Mouse (Mus musculus): ENCODE data around the gene Unkl. TPM values are rescaled to one million over a fixed set of nuclear protein-coding genes. Genes with fewer than 3 reads are reported as not detected.

Unkl gene
- polyA plus RNA-seq, 1 experiment: 11.7 TPM

GRCm38 (mm10) chr17:25274571-25275346 lies 86.6 kb downstream of the Unkl start, which contains the start of gene Ube2i:
Gene Ube2i (minus strand): TSS chr17:25274622.
- H3K27me3 ChIP-seq (ENCODE audit: control insufficient read depth, insufficient read depth, low read length): no peaks in the 10 kb centered on the region

GRCm38 (mm10) chr17:25275833-25276232 lies 87.6 kb downstream of the Unkl start:
- TF ChIP-seq POLR2A (IDR thresholded peaks at IDR 0.05; ENCODE audit: control insufficient read depth, low read depth, low read length) (no peak), CTCF (IDR thresholded peaks at IDR 0.05; ENCODE audit: control insufficient read depth, insufficient read depth, insufficient replicate concordance, low read depth, low read length) (no peak)
- H3K36me3 ChIP-seq (ENCODE audit: control insufficient read depth, insufficient read depth, low read length): no peaks in the 10 kb centered on the region
- H3K27ac ChIP-seq (ENCODE audit: control insufficient read depth, insufficient read depth, low read depth, low read length): no peak overlapping the region
- H3K27me3 ChIP-seq (ENCODE audit: control insufficient read depth, insufficient read depth, low read length): no peaks in the 10 kb centered on the region
- H3K4me1 ChIP-seq (ENCODE audit: control insufficient read depth, insufficient read depth, low read length): peaks cover 7% of the 10 kb centered on the region
- no peak overlapping the region for H3K4me3 ChIP-seq (ENCODE audit: control insufficient read depth, low read depth, low read length)

More at GRCm38 (mm10) chr17:25274571-25275346, 86.6 kb downstream of the Unkl start, which contains the start of gene Ube2i:
- peaks cover 7% of the 10 kb centered on the region for H3K4me1 ChIP-seq (ENCODE audit: control insufficient read depth, insufficient read depth, low read length)
- peak within 1 kb of the TSS; percentile 95 for H3K27ac ChIP-seq (ENCODE audit: control insufficient read depth, insufficient read depth, low read depth, low read length)
- H3K36me3 ChIP-seq (ENCODE audit: control insufficient read depth, insufficient read depth, low read length): no peaks in the 10 kb centered on the region
- H3K4me3 ChIP-seq (ENCODE audit: control insufficient read depth, low read depth, low read length): peak within 1 kb of the TSS; percentile 96
- TF ChIP-seq POLR2A (IDR thresholded peaks at IDR 0.05; ENCODE audit: control insufficient read depth, low read depth, low read length) (no peak), CTCF (IDR thresholded peaks at IDR 0.05; ENCODE audit: control insufficient read depth, insufficient read depth, insufficient replicate concordance, low read depth, low read length) (no peak)

- no peaks in the 10 kb centered on the region for H3K4me1 ChIP-seq (ENCODE audit: control insufficient read depth, insufficient read depth, low read length)
- no peaks in the 10 kb centered on the region for H3K36me3 ChIP-seq (ENCODE audit: control insufficient read depth, insufficient read depth, low read length)
- H3K4me3 ChIP-seq (ENCODE audit: control insufficient read depth, low read depth, low read length): peak overlapping the region; percentile 3; the same call in 1 of the 2 replicates
- no peak overlapping the region for H3K27ac ChIP-seq (ENCODE audit: control insufficient read depth, insufficient read depth, low read depth, low read length)
- TF ChIP-seq CTCF (IDR thresholded peaks at IDR 0.05; ENCODE audit: control insufficient read depth, insufficient read depth, insufficient replicate concordance, low read depth, low read length) (no peak), POLR2A (IDR thresholded peaks at IDR 0.05; ENCODE audit: control insufficient read depth, low read depth, low read length) (no peak)
- no peaks in the 10 kb centered on the region for H3K27me3 ChIP-seq (ENCODE audit: control insufficient read depth, insufficient read depth, low read length)
These were observed 93.9 kb downstream of the Unkl start for GRCm38 (mm10) chr17:25282133-25282532.

Other genes starting within 250 kb of the Unkl start
- 5.4 and 6.5 TPM in 2 replicates for gene Jpt2, start 227.7 kb upstream of the Unkl start, polyA plus RNA-seq (2012; rRNA removed)
- gene Cramp1l, start 172.6 kb upstream of the Unkl start, polyA plus RNA-seq (2012; rRNA removed): 26.5 and 27.6 TPM in 2 replicates
- gene Ift140, start 172.3 kb upstream of the Unkl start, polyA plus RNA-seq (2012; rRNA removed): 130 and 146 TPM in 2 replicates
- 4.1 and 5.2 TPM in 2 replicates for gene Tmem204, start 104.8 kb upstream of the Unkl start, polyA plus RNA-seq (2012; rRNA removed)
- 5.4 and 7.0 TPM in 2 replicates for gene Telo2, start 72.4 kb upstream of the Unkl start, polyA plus RNA-seq (2012; rRNA removed)
- 0.23 and 0.40 TPM in 2 replicates for gene Ptx4, start 67.6 kb upstream of the Unkl start, polyA plus RNA-seq (2012; rRNA removed)
- gene Clcn7, start 55.0 kb upstream of the Unkl start, polyA plus RNA-seq (2012; rRNA removed): 14.1 and 14.8 TPM in 2 replicates
- gene Ccdc154, start 25.9 kb upstream of the Unkl start, polyA plus RNA-seq (2012; rRNA removed): 22.6 and 23.5 TPM in 2 replicates
- 0.36 and 0.83 TPM in 2 replicates for gene Gm38655, start 12.9 kb upstream of the Unkl start, polyA plus RNA-seq (2012; rRNA removed)
- gene BC003965, start 3.8 kb upstream of the Unkl start, polyA plus RNA-seq (2012; rRNA removed): 4.6 and 5.0 TPM in 2 replicates
- gene Gnptg, start 51.7 kb downstream of the Unkl start, polyA plus RNA-seq (2012; rRNA removed): 20.2 and 24.5 TPM in 2 replicates
- 17.5 and 18.1 TPM in 2 replicates for gene Tsr3, start 51.8 kb downstream of the Unkl start, polyA plus RNA-seq (2012; rRNA removed)
- gene Baiap3, start 68.0 kb downstream of the Unkl start, polyA plus RNA-seq (2012; rRNA removed): 2.9 and 3.8 TPM in 2 replicates
- gene Ube2i, start 86.2 kb downstream of the Unkl start, polyA plus RNA-seq (2012; rRNA removed): 226 and 232 TPM in 2 replicates
- gene Prss34, start 110.0 kb downstream of the Unkl start, polyA plus RNA-seq (2012; rRNA removed): 0.11 TPM in 1 of 2 replicates, not detected in the other
- not detected in 2 replicates for gene Prss28, start 120.2 kb downstream of the Unkl start, polyA plus RNA-seq (2012; rRNA removed)
- gene Prss29, start 130.3 kb downstream of the Unkl start, polyA plus RNA-seq (2012; rRNA removed): not detected in 2 replicates
- gene Tpsab1, start 157.2 kb downstream of the Unkl start, polyA plus RNA-seq (2012; rRNA removed): 0.20 and 0.26 TPM in 2 replicates
- 0.10 and 0.61 TPM in 2 replicates for gene Tpsb2, start 177.9 kb downstream of the Unkl start, polyA plus RNA-seq (2012; rRNA removed)
- not detected in 2 replicates for gene Tpsg1, start 180.9 kb downstream of the Unkl start, polyA plus RNA-seq (2012; rRNA removed)
- gene Cacna1h, start 245.4 kb downstream of the Unkl start, polyA plus RNA-seq (2012; rRNA removed): 78.4 and 84.0 TPM in 2 replicates